Mouse (Mus musculus) heart, embryonic 13.5 days (tissue): ENCODE data around the gene Gm17581. TPM values are rescaled to one million over a fixed set of nuclear protein-coding genes. Genes with fewer than 3 reads are reported as not detected.
"Not testable (repeated sequence)": the region's sequence is repeated elsewhere in the genome, so short reads cannot be mapped to it uniquely, and the experiment has no call there.

Experiments
- ATAC-seq: fragments of 200-750 bp; cut with Nextera tagmentation; 2 replicates; pipeline ENCODE4 v1.8.0; 2017; ENCODE audit warnings: moderate TSS enrichment; ENCODE audit not compliant: insufficient number of reproducible peaks, low FRiP score, low TSS enrichment; ENCODE audit errors: extremely low read depth
- H3K27ac ChIP-seq: fragments of 300-500 bp; sonication (generic); replicated peaks from 2 replicates; pipeline ENCODE4 v1.5.1; 2015; ENCODE audit warnings: moderate library complexity, mild to moderate bottlenecking, inconsistent platforms
- H3K27me3 ChIP-seq: fragments of 300-500 bp; sonication (generic); replicated peaks from 2 replicates; pipeline ENCODE4 v1.6.1; 2015; ENCODE audit warnings: mild to moderate bottlenecking, inconsistent platforms
- H3K36me3 ChIP-seq: fragments of 300-500 bp; sonication (generic); 2 replicates; pipeline ENCODE4 v1.6.1; 2015; ENCODE audit warnings: mild to moderate bottlenecking, inconsistent platforms
- H3K4me1 ChIP-seq: fragments of 300-500 bp; sonication (generic); 2 replicates; pipeline ENCODE4 v1.6.1; 2015; ENCODE audit warnings: inconsistent platforms
- H3K4me2 ChIP-seq: fragments of 300-500 bp; sonication (generic); 2 replicates; pipeline ENCODE4 v1.6.1; 2015; ENCODE audit warnings: inconsistent platforms, mild to moderate bottlenecking, moderate library complexity
- H3K4me3 ChIP-seq: fragments of 300-500 bp; sonication (generic); 2 replicates; pipeline ENCODE4 v1.5.1; 2015; ENCODE audit warnings: moderate library complexity, mild to moderate bottlenecking, inconsistent platforms
- H3K9ac ChIP-seq: fragments of 300-500 bp; sonication (generic); 2 replicates; pipeline ENCODE4 v1.6.1; 2015; ENCODE audit warnings: inconsistent platforms, mild to moderate bottlenecking, moderate library complexity
- H3K9me3 ChIP-seq: fragments of 300-500 bp; sonication (generic); 2 replicates; pipeline ENCODE4 v1.6.1; 2016; ENCODE audit warnings: inconsistent platforms
- WGBS: fragments of 180-500 bp; shearing (Covaris S2); methylation state at CpG from one replicate; pipeline ENCODE4 v1.1.7; 2015; ENCODE audit warnings: mixed read lengths; 5-methylcytosine and 5-hydroxymethylcytosine counted together
- polyA plus RNA-seq: library from polyadenylated mRNA; unstranded; fragments of >200 nt; fragmentation: Nextera tagmentation; extraction: Ambion mirVana; gene quantifications from 2 replicates; pipeline ENCODE4 v1.2.1, GENCODE M21; 2015

The Gm17581 gene
- polyA plus RNA-seq = not detected in 2 replicates

DNA sequence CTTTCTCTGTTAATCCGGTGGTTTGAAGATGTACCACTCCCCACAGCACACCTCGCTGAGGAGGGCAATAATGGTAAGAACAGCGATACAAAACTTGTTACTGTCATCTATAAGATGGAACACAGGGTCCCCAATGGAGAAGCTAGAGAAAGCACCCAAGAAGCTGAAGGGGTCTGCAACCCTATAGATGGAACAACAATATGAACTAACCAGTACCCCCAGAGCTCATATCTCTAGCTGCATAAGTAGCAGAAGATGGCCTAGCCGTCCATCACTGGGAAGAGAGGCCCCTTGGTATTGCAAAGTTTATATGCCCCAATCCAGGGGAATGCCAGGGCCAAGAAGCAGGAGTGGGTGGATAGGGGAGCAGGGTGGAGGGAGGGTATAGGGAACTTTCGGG lies at the start of gene Gm17581:
Gene Gm17581 (minus strand): TSS at position 101 of the 400 bp plus-strand sequence.
- H3K9me3 ChIP-seq, H3K27ac ChIP-seq, H3K4me2 ChIP-seq, H3K36me3 ChIP-seq, ATAC-seq, H3K4me3 ChIP-seq, H3K27me3 ChIP-seq, H3K9ac ChIP-seq, H3K4me1 ChIP-seq: not testable (repeated sequence)
- WGBS = 73% methylated on average over 5 of the region's 5 CpGs

DNA sequence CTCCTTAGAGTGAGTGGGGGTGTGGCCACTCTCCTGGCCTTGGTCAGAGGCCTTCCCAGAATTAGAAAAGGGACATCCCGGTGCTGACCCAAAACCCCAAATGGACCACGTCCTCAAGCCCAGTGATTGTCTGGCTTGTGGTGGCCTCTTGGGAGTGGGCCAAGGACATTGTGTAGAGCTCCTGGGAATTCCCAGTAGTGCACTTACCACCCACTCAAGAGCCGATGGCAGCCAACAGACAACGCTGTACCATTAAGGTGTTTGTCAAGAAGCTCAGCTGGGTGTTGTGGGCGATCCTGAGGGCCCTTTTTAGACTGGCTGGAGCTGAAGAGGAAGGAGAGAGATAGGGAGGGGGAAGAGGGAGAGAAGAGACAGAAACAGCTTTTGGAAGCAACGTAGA lies 48.9 kb upstream of the Gm17581 start:
- Histone ChIP-seq H3K4me1 (no peaks in the 10 kb centered on the region), H3K9ac (no peak overlapping the region), H3K4me3 (no peak overlapping the region), H3K27ac (no peak overlapping the region), H3K4me2 (no peak overlapping the region), H3K27me3 (peaks cover 27% of the 10 kb centered on the region), H3K9me3 (no peaks in the 10 kb centered on the region; the same call in 1 of the 2 replicates), H3K36me3 (no peaks in the 10 kb centered on the region)
- 62% methylated on average over 6 of the region's 6 CpGs for WGBS
- no peak for ATAC-seq

DNA sequence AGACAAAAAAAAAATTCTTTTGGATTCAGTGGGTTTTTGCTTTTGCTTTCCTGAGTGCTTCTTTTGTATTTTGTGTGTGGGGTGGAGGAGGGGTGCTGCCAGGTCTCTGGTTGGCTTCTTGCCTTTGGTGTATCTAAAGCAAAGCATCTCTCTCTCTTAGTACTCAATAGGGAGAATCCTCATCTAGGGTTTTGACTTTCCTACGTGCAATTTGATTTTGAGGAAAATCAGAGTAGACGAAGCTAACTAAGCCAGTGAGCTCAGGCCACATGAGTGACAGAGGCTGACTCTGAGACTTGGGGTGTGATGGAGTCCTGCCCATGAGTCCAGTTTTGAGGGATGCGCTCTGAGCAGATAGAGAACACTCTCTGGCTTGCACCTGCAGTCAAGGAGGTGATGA lies 43.8 kb upstream of the Gm17581 start:
- H3K9me3 ChIP-seq = no peaks in the 10 kb centered on the region; the same call in 1 of the 2 replicates
- no peak for ATAC-seq
- no peak overlapping the region for H3K27ac ChIP-seq
- H3K4me3 ChIP-seq = no peak overlapping the region
- no peak overlapping the region for H3K4me2 ChIP-seq
- H3K36me3 ChIP-seq = no peaks in the 10 kb centered on the region
- H3K4me1 ChIP-seq = peaks cover 9% of the 10 kb centered on the region
- peaks cover 44% of the 10 kb centered on the region for H3K27me3 ChIP-seq
- no peak overlapping the region for H3K9ac ChIP-seq
- WGBS = 74% methylated on average over 3 of the region's 3 CpGs

DNA sequence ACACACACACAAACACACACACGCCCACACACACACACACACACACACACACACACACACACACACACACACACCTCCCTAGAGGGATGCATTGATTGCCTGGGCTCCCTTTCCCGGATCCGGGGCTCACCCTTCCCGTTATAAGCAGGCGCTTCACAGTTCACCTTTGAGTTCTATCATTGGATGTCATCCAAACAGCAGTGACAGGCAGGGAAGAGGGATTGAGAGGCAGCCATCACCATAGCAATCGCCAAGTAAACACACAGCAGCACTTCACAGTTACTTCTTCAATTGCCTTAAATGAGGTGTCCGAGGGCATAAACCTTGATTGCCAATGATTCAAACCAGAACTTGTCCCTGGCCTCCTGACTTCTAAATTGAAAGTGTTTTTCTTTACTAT lies 43.4 kb upstream of the Gm17581 start:
- Histone ChIP-seq H3K4me2 (no peak overlapping the region), H3K4me3 (no peak overlapping the region), H3K4me1 (peaks cover 9% of the 10 kb centered on the region), H3K27ac (no peak overlapping the region), H3K9ac (no peak overlapping the region), H3K27me3 (peaks cover 49% of the 10 kb centered on the region), H3K36me3 (no peaks in the 10 kb centered on the region), H3K9me3 (no peaks in the 10 kb centered on the region; the same call in 1 of the 2 replicates)
- no peak for ATAC-seq
- WGBS = 55% methylated on average over 7 of the region's 7 CpGs

DNA sequence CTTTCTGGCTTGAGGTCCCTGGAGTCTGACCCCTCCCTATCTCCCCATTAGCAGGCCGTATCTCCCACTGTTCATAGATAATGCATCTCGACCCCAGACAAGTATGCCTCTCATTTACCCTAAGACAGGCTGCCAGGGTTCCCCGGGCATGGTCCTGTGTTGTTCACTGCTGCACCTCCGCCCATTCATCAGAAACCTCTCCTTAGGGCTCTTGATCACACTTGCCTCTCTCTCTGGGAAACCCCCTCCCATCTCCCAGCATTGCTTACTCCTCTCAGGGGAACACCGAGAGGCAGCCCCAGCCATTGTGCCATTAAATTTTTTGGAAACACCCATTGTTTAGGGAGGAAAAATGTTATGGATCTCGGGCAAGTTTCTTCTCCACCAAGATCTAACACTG lies 42.3 kb upstream of the Gm17581 start:
- Histone ChIP-seq H3K27me3 (peaks cover 59% of the 10 kb centered on the region), H3K9me3 (no peaks in the 10 kb centered on the region), H3K4me2 (no peak overlapping the region), H3K27ac (no peak overlapping the region), H3K36me3 (no peaks in the 10 kb centered on the region), H3K4me3 (no peak overlapping the region), H3K9ac (no peak overlapping the region), H3K4me1 (peaks cover 9% of the 10 kb centered on the region)
- 48% methylated on average over 6 of the region's 6 CpGs for WGBS
- no peak for ATAC-seq

DNA sequence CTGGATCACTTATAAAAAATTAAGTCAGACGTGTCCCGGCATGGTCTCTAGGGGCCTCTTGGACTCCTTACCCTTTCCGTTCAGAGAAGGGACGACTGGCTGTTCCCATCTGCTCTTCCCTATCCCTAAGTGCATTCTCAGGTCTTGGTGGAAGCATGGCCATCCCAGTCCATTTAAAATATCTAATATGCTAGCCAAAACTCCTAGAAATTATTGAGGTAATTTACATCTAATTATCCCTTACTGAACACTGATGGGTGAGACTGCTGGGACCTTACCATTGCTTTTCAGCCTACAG lies 42.0 kb upstream of the Gm17581 start:
- no peak overlapping the region for H3K27ac ChIP-seq
- no peaks in the 10 kb centered on the region for H3K9me3 ChIP-seq
- no peak for ATAC-seq
- H3K4me3 ChIP-seq = no peak overlapping the region
- H3K27me3 ChIP-seq = peaks cover 63% of the 10 kb centered on the region
- no peak overlapping the region for H3K9ac ChIP-seq
- WGBS = 81% methylated on average over 4 of the region's 4 CpGs
- no peaks in the 10 kb centered on the region for H3K36me3 ChIP-seq
- H3K4me1 ChIP-seq = peaks cover 9% of the 10 kb centered on the region
- H3K4me2 ChIP-seq = no peak overlapping the region

DNA sequence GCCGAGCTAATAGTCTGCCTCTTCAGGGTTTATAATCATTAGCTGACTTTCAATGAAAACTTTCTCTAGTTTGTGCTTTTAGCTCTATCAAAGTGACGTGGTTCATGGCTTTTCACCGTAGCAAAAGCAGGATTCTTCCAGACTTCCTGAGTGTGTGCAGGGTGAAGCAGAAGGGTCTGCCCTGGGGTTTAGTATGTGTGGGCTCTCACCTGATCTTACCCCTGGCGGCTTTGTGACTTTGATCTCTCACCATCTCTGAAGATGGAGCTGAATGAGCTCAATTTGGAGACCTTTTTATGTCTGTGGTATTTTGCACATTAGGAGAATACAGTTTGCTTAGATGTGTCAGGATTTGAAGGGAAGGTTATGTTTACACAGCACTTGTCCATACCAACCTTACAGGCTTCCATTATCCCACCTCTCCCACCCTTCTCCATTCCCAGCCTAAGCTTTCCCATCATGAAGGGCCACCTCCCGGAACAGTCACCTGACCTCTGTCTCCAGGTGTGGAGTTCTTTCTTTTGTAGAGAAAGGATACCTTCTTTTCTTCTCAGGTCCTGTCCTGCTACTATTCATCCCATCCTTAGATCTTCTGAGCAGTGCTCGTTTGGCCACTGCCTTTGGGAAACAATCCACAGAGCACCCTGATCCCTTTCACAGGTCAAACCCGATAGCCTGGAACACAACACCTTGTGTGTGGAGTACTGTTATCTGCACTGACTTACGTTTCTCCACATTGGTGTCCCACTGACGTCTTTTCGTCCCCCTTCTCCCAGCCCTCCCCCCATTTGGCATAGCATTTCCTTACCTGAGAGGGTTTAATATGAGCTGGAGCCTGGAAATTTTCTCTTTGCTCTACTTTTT lies 41.4 kb upstream of the Gm17581 start:
- Histone ChIP-seq H3K27ac (no peak overlapping the region), H3K4me1 (peaks cover 9% of the 10 kb centered on the region), H3K4me2 (no peak overlapping the region), H3K36me3 (no peaks in the 10 kb centered on the region), H3K9me3 (no peaks in the 10 kb centered on the region), H3K4me3 (no peak overlapping the region), H3K9ac (no peak overlapping the region), H3K27me3 (peaks cover 69% of the 10 kb centered on the region)
- no peak for ATAC-seq
- WGBS = 57% methylated on average over 10 of the region's 10 CpGs

DNA sequence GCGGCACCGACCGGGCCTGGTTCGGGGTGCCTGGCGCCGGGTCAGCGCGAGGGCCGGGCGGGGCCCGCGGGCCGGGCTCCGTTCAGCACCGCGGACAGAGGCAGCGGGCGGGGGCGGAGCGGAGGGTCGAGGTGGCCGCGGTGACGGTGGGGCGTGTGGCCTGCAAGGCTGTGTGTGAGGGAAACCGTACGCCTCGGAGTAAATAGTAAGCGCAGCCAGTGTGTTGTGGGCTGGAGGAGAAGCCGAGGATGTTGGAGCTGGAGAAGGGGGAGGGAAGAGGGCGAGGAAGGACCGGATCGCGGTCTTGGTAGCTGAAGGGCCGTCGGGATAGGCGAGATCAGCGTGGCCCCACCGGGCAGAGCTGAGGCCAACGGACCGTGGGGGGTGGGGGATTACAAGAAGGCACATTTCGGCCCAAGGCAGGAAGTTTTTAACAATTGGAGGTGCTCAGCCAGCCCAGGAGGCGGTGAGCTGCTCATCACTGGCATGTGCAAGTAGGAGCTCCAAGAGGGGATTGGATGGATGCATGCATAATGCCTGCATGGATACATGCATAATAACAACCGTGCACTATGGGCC lies 40.1 kb upstream of the Gm17581 start:
- H3K9ac ChIP-seq = 0 out of 2 replicates have a peak overlapping the region, but pooled peaks have one; percentile 21
- no peaks in the 10 kb centered on the region for H3K36me3 ChIP-seq
- peak overlapping the region; percentile 94 for H3K4me2 ChIP-seq
- H3K27me3 ChIP-seq = peaks cover 75% of the 10 kb centered on the region
- H3K4me1 ChIP-seq = peaks cover 9% of the 10 kb centered on the region
- H3K9me3 ChIP-seq = no peaks in the 10 kb centered on the region
- peak overlapping the region; percentile 63 for H3K4me3 ChIP-seq
- WGBS = under 1% methylated on average over 43 of the region's 44 CpGs
- ATAC-seq = no peak; the same call in 1 of the 2 replicates
- H3K27ac ChIP-seq = no peak overlapping the region

DNA sequence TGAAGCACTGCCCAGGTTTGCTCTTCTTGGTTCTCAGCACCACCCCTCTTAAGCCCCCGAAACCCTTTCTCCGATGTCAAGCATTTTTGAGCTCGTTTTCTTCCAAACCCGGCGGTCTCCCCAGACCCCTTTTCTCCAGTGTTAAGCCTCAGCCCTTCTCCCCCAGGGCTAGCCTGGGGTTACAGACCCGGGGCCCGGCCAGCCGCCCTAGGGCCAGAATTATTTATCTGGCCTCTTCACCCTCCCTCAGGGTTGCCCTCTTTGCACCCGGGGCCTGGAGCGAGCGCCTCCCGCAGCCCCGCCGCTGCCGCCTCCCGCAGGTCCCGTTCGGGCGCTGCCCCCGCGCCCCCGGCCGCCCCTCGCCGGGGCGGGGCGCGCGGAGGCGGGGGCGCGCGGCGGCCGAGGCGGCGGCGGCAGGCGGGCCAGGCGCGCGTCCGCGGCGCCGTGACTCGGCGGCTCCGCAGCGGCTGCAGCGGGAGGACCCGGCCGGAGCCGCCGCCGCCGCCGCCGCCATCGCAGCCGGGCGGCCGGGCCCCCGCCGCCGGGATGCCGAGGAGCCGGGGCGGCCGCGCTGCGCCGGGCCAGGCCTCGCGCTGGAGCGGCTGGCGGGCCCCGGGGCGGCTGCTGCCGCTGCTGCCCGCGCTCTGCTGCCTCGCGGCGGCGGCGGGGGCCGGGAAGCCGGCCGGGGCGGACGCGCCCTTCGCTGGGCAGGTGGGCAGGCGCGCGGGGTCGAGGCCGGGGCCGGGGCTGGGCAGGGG lies 39.4 kb upstream of the Gm17581 start, which contains the start of gene Mmp24:
Gene Mmp24 (plus strand): TSS at position 416 of the 758 bp plus-strand sequence.
- WGBS = 2% methylated on average over 71 of the region's 100 CpGs
- H3K9me3 ChIP-seq = no peaks in the 10 kb centered on the region
- H3K27ac ChIP-seq = no peak within 1 kb of the TSS
- H3K36me3 ChIP-seq = no peaks in the 10 kb centered on the region
- peak within 1 kb of the TSS; percentile 94 for H3K4me2 ChIP-seq
- H3K4me3 ChIP-seq = peak within 1 kb of the TSS; percentile 63
- peaks cover 78% of the 10 kb centered on the region for H3K27me3 ChIP-seq
- peaks cover 9% of the 10 kb centered on the region for H3K4me1 ChIP-seq
- no peak for ATAC-seq
- H3K9ac ChIP-seq = 0 out of 2 replicates have a peak within 1 kb of the TSS, but pooled peaks have one; percentile 50

DNA sequence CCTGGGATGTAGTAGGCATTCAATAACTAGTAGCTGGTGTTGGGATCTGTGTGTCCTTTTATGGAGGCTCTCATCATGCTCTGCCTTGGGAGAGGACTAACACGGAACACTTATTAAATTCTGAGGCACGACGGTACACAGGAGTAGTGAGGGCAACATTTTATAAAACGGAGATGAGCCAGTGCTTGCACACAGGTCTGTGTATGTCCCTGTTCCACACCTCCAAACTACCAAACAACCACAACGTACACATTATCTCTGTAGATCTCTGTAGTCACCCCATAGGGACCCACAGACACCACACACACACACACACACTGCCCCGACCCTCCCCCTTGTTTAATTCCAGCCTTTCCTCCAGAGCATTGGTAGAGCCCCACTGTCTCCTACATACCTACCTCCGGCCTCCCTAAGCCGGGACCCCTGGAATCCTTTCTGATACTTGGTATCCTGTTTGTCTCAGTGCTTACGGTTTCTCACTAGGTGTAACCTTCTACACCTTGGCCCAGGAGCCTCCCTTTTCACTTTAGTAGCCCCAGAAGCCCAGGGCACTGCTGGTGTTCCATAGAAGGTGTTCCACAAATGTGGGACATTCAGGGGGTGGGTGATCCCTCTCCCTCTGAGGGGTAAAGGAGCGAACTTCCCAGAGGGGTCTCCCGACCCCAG lies 38.7 kb upstream of the Gm17581 start:
- peak overlapping the region; percentile 63; the same call in 1 of the 2 replicates for H3K4me3 ChIP-seq

DNA sequence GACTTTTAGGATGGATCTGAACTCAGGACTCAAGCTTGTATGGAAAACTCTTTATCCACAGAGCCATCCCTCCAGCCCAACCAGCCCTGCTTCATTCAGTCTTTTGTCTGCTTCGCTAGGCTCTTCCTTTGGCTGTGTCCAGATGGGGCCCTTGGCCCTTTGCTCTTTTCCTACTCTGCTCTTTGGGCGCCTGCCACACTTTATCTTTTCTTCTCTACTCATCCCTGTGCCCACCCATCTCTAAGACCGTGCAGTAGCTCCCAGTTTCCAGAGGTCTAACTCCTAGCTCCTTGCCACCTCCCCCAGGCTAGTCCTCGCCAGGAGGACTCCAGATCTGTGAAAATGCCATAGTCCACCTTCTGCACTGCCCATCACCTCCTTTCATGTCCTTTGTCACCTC lies 38.0 kb upstream of the Gm17581 start:
- peaks cover 86% of the 10 kb centered on the region for H3K27me3 ChIP-seq
- no peak overlapping the region for H3K4me2 ChIP-seq
- H3K4me3 ChIP-seq = no peak overlapping the region
- H3K9ac ChIP-seq = no peak overlapping the region
- H3K4me1 ChIP-seq = peaks cover 9% of the 10 kb centered on the region
- H3K9me3 ChIP-seq = no peaks in the 10 kb centered on the region
- no peaks in the 10 kb centered on the region for H3K36me3 ChIP-seq
- WGBS = 63% methylated on average over 4 of the region's 4 CpGs
- no peak overlapping the region for H3K27ac ChIP-seq
- ATAC-seq = no peak

More for the DNA sequence above, 38.7 kb upstream of the Gm17581 start:
- H3K4me1 ChIP-seq = peaks cover 9% of the 10 kb centered on the region
- H3K27ac ChIP-seq = no peak overlapping the region
- H3K9me3 ChIP-seq = no peaks in the 10 kb centered on the region
- 53% methylated on average over 11 of the region's 11 CpGs for WGBS
- H3K4me2 ChIP-seq = peak overlapping the region; percentile 94
- no peak for ATAC-seq
- no peaks in the 10 kb centered on the region for H3K36me3 ChIP-seq
- no peak overlapping the region for H3K9ac ChIP-seq
- H3K27me3 ChIP-seq = peaks cover 79% of the 10 kb centered on the region
